Mouse (Mus musculus) hindbrain, postnatal 0 days (tissue): ENCODE measurements around the gene Pla2g1b. TPM values are rescaled to one million over a fixed set of nuclear protein-coding genes. Genes with fewer than 3 reads are reported as not detected.

Source experiments
- ATAC-seq: fragments of 200-750 bp; cut with Nextera tagmentation; 2 replicates; pipeline ENCODE4 v1.8.0; 2017; ENCODE audit warnings: mild to moderate bottlenecking, moderate TSS enrichment, moderate library complexity
- DNase-seq: peaks from one replicate; pipeline ENCODE4 v3.0.0-alpha.2; 2015; ENCODE audit warnings: low spot score
- H3K27ac ChIP-seq: fragments of 300-500 bp; sonication (generic); 2 replicates; pipeline ENCODE4 v1.5.1; 2014; ENCODE audit warnings: mild to moderate bottlenecking
- H3K27me3 ChIP-seq: fragments of 300-500 bp; sonication (generic); 2 replicates; pipeline ENCODE4 v1.6.1; 2014; ENCODE audit warnings: low read length, mixed read lengths; ENCODE audit not compliant: insufficient read depth
- H3K36me3 ChIP-seq: fragments of 300-500 bp; sonication (generic); 2 replicates; pipeline ENCODE4 v1.6.1; 2014; ENCODE audit warnings: low read length, mixed read lengths; ENCODE audit not compliant: insufficient read depth
- H3K4me1 ChIP-seq: fragments of 300-500 bp; sonication (generic); 2 replicates; pipeline ENCODE4 v1.6.1; 2014; ENCODE audit warnings: antibody characterized with exemption, low read length, mixed read lengths; ENCODE audit not compliant: insufficient read depth
- H3K4me2 ChIP-seq: fragments of 300-500 bp; sonication (generic); 2 replicates; pipeline ENCODE4 v1.6.1; 2014; ENCODE audit warnings: low read depth, mild to moderate bottlenecking, low read length, moderate library complexity, mixed read lengths
- H3K4me3 ChIP-seq: fragments of 300-500 bp; sonication (generic); 2 replicates; pipeline ENCODE4 v1.5.1; 2014; ENCODE audit warnings: low read length
- H3K9ac ChIP-seq: fragments of 300-500 bp; sonication (generic); replicated peaks from 2 replicates; pipeline ENCODE4 v1.6.1; 2014; ENCODE audit warnings: mild to moderate bottlenecking, low read length, moderate library complexity, mixed read lengths
- H3K9me3 ChIP-seq: fragments of 300-500 bp; sonication (generic); 2 replicates; pipeline ENCODE4 v1.6.1; 2016; ENCODE audit warnings: low read length, mixed read lengths
- CTCF ChIP-seq: IDR thresholded peaks from 2 replicates; pipeline ENCODE4 v1.5.1; 2016; ENCODE audit warnings: antibody characterized with exemption, control low read depth, low read depth
- WGBS: fragments of 180-500 bp; shearing (Covaris S2); extraction: QIAGEN DNeasy Blood & Tissue Kit; methylation state at CpG from one replicate; pipeline ENCODE4 v1.1.7; 2014; 5-methylcytosine and 5-hydroxymethylcytosine counted together
- polyA plus RNA-seq: library from polyadenylated mRNA; unstranded; fragments of >200 nt; fragmentation: Nextera tagmentation; extraction: Ambion mirVana; gene quantifications from 2 replicates; pipeline ENCODE4 v1.2.1, GENCODE M21; 2015
- total RNA-seq: library from RNA; depleted of rRNA; stranded (reverse); fragments of >200 nt; gene quantifications from 2 replicates; pipeline ENCODE4 v1.2.3, GENCODE M21; 2014; rRNA removed

The Pla2g1b gene
- total and polyA plus RNA-seq, 2 experiments from 2014 or later: not detected

DNA sequence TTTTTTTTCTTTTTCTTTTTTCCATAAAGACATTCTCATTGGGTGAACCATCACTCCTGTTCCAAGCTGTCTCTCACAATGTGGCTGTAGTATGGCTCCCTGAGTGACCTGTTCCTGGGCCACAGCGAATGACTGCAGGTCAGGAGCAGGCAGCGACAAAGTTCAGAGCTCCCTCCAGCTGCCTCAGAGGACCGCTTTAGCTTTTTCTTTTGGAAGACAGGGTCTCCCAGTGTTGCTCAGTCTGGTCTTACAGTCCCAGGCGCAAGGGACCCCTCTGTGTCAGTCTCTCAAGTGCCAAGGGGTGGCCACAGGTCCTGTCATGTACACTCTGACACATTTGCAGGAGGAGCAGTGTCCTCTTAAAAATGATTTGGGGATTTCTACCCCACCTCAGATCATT is 56.5 kb downstream of the Pla2g1b start:
- 90% methylated on average over 4 of the region's 4 CpGs for WGBS
- Histone ChIP-seq H3K9ac (no peak overlapping the region), H3K27me3 (no peaks in the 10 kb centered on the region), H3K9me3 (no peaks in the 10 kb centered on the region), H3K4me3 (no peak overlapping the region), H3K27ac (no peak overlapping the region; the same call in 1 of the 2 replicates), H3K4me1 (0 out of 2 replicates have a peak, but pooled peaks cover 8% of the 10 kb centered on the region), H3K36me3 (no peaks in the 10 kb centered on the region), H3K4me2 (no peak overlapping the region)
- no peak for TF ChIP-seq CTCF
- no peak for ATAC-seq
- no peak for DNase-seq

DNA sequence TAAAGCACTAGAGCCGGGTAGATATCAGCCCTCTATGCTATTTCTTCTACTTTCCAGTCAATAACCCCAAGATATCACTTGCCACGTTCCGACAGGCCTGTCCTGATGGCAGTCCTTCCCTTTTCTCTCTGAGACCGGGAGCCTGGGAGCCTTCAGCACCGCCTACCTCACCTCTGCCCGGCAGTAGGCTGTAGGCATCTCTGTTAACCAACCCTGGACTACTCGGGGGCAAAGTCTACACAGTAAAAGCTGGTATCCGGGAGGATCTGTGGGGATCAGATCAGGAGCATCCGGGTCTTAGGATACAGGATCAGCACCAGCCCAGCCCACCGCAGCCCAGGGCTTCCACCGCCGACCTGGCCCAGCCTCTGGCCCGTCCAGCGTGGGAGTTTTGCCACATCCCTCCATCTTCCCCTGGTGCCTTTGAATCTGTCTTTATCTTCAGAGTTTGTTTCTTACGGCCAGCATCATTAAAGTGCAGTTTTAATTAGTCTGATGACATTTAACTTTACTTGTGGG is 57.0 kb downstream of the Pla2g1b start:
- 80% methylated on average over 15 of the region's 15 CpGs for WGBS
- Histone ChIP-seq H3K4me2 (no peak overlapping the region), H3K9ac (no peak overlapping the region), H3K9me3 (no peaks in the 10 kb centered on the region), H3K27ac (no peak overlapping the region), H3K36me3 (no peaks in the 10 kb centered on the region), H3K4me3 (no peak overlapping the region), H3K4me1 (0 out of 2 replicates have a peak, but pooled peaks cover 8% of the 10 kb centered on the region), H3K27me3 (no peaks in the 10 kb centered on the region)
- ATAC-seq (no peak), DNase-seq (no peak)
- TF ChIP-seq CTCF: no peak

DNA sequence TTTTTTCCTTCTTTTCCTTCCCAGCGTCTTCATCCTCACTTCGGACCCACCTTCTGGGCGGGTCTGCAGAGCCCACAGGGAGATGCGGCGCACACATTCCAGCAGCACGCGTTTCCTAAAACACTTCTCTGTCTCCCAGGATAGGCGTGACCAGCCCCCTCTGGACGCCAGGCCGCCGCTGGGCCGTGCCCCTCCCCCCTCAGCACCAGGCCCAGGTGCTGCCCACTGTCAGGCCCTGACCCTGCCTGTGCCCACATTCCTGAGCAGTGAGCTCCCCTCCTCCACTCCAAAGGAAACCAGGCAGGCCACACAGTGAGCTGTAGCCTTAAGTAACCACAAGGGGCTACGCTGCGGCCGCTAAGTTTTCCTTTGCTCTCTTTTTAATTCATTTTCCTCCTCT is 57.9 kb downstream of the Pla2g1b start:
- H3K27ac ChIP-seq: no peak overlapping the region
- peaks cover 11% of the 10 kb centered on the region; the same call in 1 of the 2 replicates for H3K4me1 ChIP-seq
- 0 out of 2 replicates have a peak, but pooled peaks have one; percentile 25 for ATAC-seq
- DNase-seq: no peak
- no peak overlapping the region for H3K9ac ChIP-seq
- no peaks in the 10 kb centered on the region for H3K27me3 ChIP-seq
- no peaks in the 10 kb centered on the region for H3K9me3 ChIP-seq
- no peak overlapping the region for H3K4me3 ChIP-seq
- peak; percentile 46 for TF ChIP-seq CTCF
- no peaks in the 10 kb centered on the region for H3K36me3 ChIP-seq
- H3K4me2 ChIP-seq: no peak overlapping the region
- 21% methylated on average over 15 of the region's 15 CpGs for WGBS

Other genes starting within 250 kb of the Pla2g1b start
- gene Pop5, start 230.4 kb upstream of the Pla2g1b start, total RNA-seq: 28.8 and 55.6 TPM in 2 replicates
- 99.1 and 99.3 TPM in 2 replicates for gene Pop5, start 230.4 kb upstream of the Pla2g1b start, polyA plus RNA-seq
- gene Rnf10, start 193.4 kb upstream of the Pla2g1b start, total RNA-seq: 108 and 112 TPM in 2 replicates
- gene Rnf10, start 193.4 kb upstream of the Pla2g1b start, polyA plus RNA-seq: 141 and 145 TPM in 2 replicates
- 30.5 and 31.4 TPM in 2 replicates for gene Coq5, start 186.6 kb upstream of the Pla2g1b start, total RNA-seq
- gene Coq5, start 186.6 kb upstream of the Pla2g1b start, polyA plus RNA-seq: 47.1 and 47.5 TPM in 2 replicates
- gene Dynll1, start 165.3 kb upstream of the Pla2g1b start, total RNA-seq: 184 and 239 TPM in 2 replicates
- 1,016 and 1,030 TPM in 2 replicates for gene Dynll1, start 165.3 kb upstream of the Pla2g1b start, polyA plus RNA-seq
- gene Srsf9, start 139.1 kb upstream of the Pla2g1b start, total RNA-seq: 42.5 and 47.5 TPM in 2 replicates
- 119 and 127 TPM in 2 replicates for gene Srsf9, start 139.1 kb upstream of the Pla2g1b start, polyA plus RNA-seq
- gene Gatc, start 125.1 kb upstream of the Pla2g1b start, total RNA-seq: 22.4 and 25.1 TPM in 2 replicates
- 27.5 and 32.1 TPM in 2 replicates for gene Gatc, start 125.1 kb upstream of the Pla2g1b start, polyA plus RNA-seq
- gene Triap1, start 125.0 kb upstream of the Pla2g1b start, total RNA-seq: 12.4 and 18.4 TPM in 2 replicates
- 59.2 and 61.6 TPM in 2 replicates for gene Triap1, start 125.0 kb upstream of the Pla2g1b start, polyA plus RNA-seq
- 1,147 and 1,391 TPM in 2 replicates for gene Cox6a1, start 117.3 kb upstream of the Pla2g1b start, total RNA-seq
- 1,694 and 1,700 TPM in 2 replicates for gene Cox6a1, start 117.3 kb upstream of the Pla2g1b start, polyA plus RNA-seq
- gene Msi1, start 36.7 kb upstream of the Pla2g1b start, total RNA-seq: 75.9 and 88.1 TPM in 2 replicates
- 45.1 and 46.2 TPM in 2 replicates for gene Msi1, start 36.7 kb upstream of the Pla2g1b start, polyA plus RNA-seq
- 25.8 and 33.7 TPM in 2 replicates for gene Sirt4, start 18.5 kb downstream of the Pla2g1b start, total RNA-seq
- 20.2 and 21.8 TPM in 2 replicates for gene Sirt4, start 18.5 kb downstream of the Pla2g1b start, polyA plus RNA-seq
- gene Pxn, start 40.4 kb downstream of the Pla2g1b start, total RNA-seq: 40.6 and 41.0 TPM in 2 replicates
- gene Pxn, start 40.4 kb downstream of the Pla2g1b start, polyA plus RNA-seq: 16.8 and 18.0 TPM in 2 replicates
- gene Rplp0, start 93.2 kb downstream of the Pla2g1b start, total RNA-seq: 1,557 and 1,861 TPM in 2 replicates
- gene Rplp0, start 93.2 kb downstream of the Pla2g1b start, polyA plus RNA-seq: 786 and 796 TPM in 2 replicates
- gene Gcn1l1, start 99.0 kb downstream of the Pla2g1b start, total RNA-seq: 73.4 and 81.7 TPM in 2 replicates
- gene Gcn1l1, start 99.0 kb downstream of the Pla2g1b start, polyA plus RNA-seq: 22.8 and 24.3 TPM in 2 replicates
- gene Rab35, start 165.6 kb downstream of the Pla2g1b start, total RNA-seq: 80.5 and 88.1 TPM in 2 replicates
- 22.2 and 25.3 TPM in 2 replicates for gene Rab35, start 165.6 kb downstream of the Pla2g1b start, polyA plus RNA-seq